Mouse (Mus musculus): ENCODE measurements around the gene Rnf150. TPM values are rescaled to one million over a fixed set of nuclear protein-coding genes. Genes with fewer than 3 reads are reported as not detected.

Gene Rnf150
- total RNA-seq, 2 experiments from 2014 or later = 0.17 to 0.96 TPM

DNA sequence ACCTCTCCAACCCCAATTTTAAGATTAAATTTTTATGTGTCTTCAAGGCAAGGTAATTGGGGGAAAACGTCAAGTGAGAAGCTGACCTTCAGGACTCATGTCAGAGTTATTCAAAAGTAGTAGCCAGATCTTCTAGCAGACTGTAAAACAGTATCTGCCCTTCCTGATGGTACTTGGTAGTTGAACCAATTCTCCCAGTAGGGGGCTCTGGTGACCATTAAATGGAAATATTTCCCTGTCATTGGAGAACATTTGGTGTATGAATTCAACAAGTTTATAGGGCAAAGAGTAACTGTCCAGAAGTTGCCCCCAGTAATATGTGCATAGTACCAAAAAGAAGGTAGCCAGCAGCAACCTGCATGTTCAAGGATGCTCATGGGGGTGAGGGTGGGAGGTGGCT is 236.9 kb downstream of the Rnf150 start:
- no peak for ATAC-seq (replicated peaks; ENCODE audit: low FRiP score, poor library complexity, severe bottlenecking)

DNA sequence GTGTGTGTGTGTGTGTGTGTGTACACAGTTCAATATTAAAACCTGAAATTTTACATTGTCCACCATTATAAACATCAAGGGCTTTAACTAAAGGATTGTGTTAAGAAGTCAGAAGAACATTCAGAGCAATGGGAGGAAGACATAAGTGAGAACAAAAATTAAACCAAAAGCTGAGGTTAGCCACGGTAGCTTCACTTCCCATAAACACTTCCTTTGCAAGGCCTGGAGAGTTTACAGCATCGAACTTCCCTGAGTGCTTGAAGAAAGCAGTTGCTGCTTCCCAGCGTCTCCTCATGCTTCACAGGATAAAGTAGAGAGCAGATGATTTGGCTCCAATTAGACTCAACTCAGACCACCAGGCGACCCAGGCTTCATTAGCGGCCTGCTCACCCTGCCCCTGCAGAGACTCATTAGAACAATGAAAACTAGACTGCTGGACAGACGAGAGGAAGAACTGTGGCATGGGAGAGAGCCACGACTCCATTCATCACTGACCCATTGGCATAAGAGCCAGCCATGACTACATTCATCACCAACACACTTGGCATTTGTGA is 239.9 kb downstream of the Rnf150 start:
- no peak for ATAC-seq (replicated peaks; ENCODE audit: low FRiP score, poor library complexity, severe bottlenecking)

GRCm38 (mm10) chr8:83103968-83104367 is 240.8 kb downstream of the Rnf150 start:
- ATAC-seq (replicated peaks; ENCODE audit: low FRiP score, poor library complexity, severe bottlenecking) = no peak

DNA sequence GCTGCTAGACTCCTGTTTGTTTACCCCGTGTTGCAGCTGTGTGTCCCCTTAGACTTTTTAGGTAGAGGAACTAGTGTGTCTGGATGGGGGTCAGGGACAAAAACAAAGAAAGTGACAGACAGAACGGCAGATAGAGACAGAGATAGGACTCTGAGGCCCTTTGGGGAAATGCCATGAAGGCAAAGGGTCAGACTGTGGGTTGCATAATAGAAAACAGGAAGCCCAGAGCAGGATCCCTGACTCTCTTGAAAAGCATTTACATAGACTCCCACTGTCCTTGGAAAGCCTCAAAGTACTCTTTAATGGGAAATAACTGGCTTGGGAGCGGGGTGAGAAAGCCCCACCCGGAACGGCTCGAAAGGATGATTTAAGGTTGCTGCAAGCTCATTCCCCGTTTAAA is 246.6 kb downstream of the Rnf150 start:
- no peak for ATAC-seq (replicated peaks; ENCODE audit: low FRiP score, poor library complexity, severe bottlenecking)

- ATAC-seq (replicated peaks; ENCODE audit: low FRiP score, poor library complexity, severe bottlenecking) = no peak
Observed at GRCm38 (mm10) chr8:83110177-83110576, 247.0 kb downstream of the Rnf150 start.

GRCm38 (mm10) chr8:83135086-83135485 is 271.9 kb downstream of the Rnf150 start:
- ATAC-seq (replicated peaks; ENCODE audit: low FRiP score, poor library complexity, severe bottlenecking) = no peak

DNA sequence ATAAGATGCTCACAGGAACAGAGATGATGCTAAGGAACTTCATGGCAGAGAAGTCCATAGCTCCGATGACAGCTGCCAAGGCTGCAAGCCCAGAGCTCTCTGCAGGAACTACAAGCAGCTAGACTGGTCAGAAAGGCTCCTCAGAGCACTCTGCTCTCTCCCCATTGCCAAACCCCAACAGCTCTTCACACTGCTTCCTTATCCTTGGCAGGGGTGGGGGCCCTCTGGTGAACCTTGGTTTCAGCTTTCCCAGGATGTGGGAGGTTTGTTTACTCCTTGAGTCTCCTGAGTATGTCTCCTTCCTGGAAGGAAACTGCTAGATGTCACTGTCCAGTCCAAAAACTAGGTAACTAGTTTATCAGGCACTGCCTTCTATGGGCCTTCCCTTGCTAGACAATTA is 276.9 kb downstream of the Rnf150 start:
- ATAC-seq (replicated peaks; ENCODE audit: low FRiP score, poor library complexity, severe bottlenecking) = no peak

GRCm38 (mm10) chr8:83140701-83141111 is 277.6 kb downstream of the Rnf150 start:
- no peak for ATAC-seq (replicated peaks; ENCODE audit: low FRiP score, poor library complexity, severe bottlenecking)

Other genes with a start within 250 kb of the Rnf150 start
- 12.3 and 17.7 TPM in 2 replicates for gene Zfp330, start 89.2 kb upstream of the Rnf150 start, total RNA-seq (2015; ENCODE audit: low replicate concordance)
- 19.7 and 24.7 TPM in 2 replicates for gene Zfp330, start 89.2 kb upstream of the Rnf150 start, total RNA-seq (2017; ENCODE audit: low replicate concordance)

Measured in erythroblast, adult 5-6 weeks (primary cell).